Mouse (Mus musculus) stomach, embryonic 14.5 days (tissue): ENCODE data around the gene Cdc42. TPM values are rescaled to one million over a fixed set of nuclear protein-coding genes. Genes with fewer than 3 reads are reported as not detected.

Experiments used
- ATAC-seq: fragments of 200-750 bp; cut with Nextera tagmentation; 2 replicates; pipeline ENCODE4 v1.8.0; 2017; ENCODE audit warnings: low read depth, moderate TSS enrichment; ENCODE audit not compliant: insufficient number of reproducible peaks, insufficient read depth, low FRiP score
- H3K27ac ChIP-seq: fragments of 300-500 bp; sonication (generic); 2 replicates; pipeline ENCODE4 v1.5.1; 2014; ENCODE audit warnings: mild to moderate bottlenecking, low read length, moderate library complexity, mixed read lengths
- H3K27me3 ChIP-seq: fragments of 300-500 bp; sonication (generic); 2 replicates; pipeline ENCODE4 v1.6.1; 2014; ENCODE audit warnings: low read length, control low read depth, mixed read lengths; ENCODE audit not compliant: control insufficient read depth, insufficient read depth
- H3K36me3 ChIP-seq: fragments of 300-500 bp; sonication (generic); 2 replicates; pipeline ENCODE4 v1.6.1; 2014; ENCODE audit warnings: mild to moderate bottlenecking, control low read depth, low read length, moderate library complexity, mixed read lengths; ENCODE audit not compliant: control insufficient read depth, insufficient read depth
- H3K4me1 ChIP-seq: fragments of 300-500 bp; sonication (generic); 2 replicates; pipeline ENCODE4 v1.6.1; 2014; ENCODE audit warnings: low read length, control low read depth, mixed read lengths; ENCODE audit not compliant: control insufficient read depth, insufficient read depth
- H3K4me2 ChIP-seq: fragments of 300-500 bp; sonication (generic); replicated peaks from 2 replicates; pipeline ENCODE4 v1.6.1; 2014; ENCODE audit warnings: low read depth, low read length, control low read depth
- H3K4me3 ChIP-seq: fragments of 300-500 bp; sonication (generic); 2 replicates; pipeline ENCODE4 v1.5.1; 2014; ENCODE audit warnings: low read depth, low read length, control low read depth
- H3K9ac ChIP-seq: fragments of 300-500 bp; sonication (generic); replicated peaks from 2 replicates; pipeline ENCODE4 v1.6.1; 2014; ENCODE audit warnings: low read depth, mild to moderate bottlenecking, control low read depth, low read length, moderate library complexity, mixed read lengths
- H3K9me3 ChIP-seq: fragments of 300-500 bp; sonication (generic); 2 replicates; pipeline ENCODE4 v1.6.1; 2016; ENCODE audit warnings: low read depth, low read length, control low read depth; ENCODE audit not compliant: control insufficient read depth
- WGBS: fragments of 180-500 bp; shearing (Covaris S2); extraction: QIAGEN DNeasy Blood & Tissue Kit; methylation state at CpG from one replicate; pipeline ENCODE4 v1.1.7; 2014; 5-methylcytosine and 5-hydroxymethylcytosine counted together
- polyA plus RNA-seq: library from polyadenylated mRNA; unstranded; fragments of >200 nt; fragmentation: Nextera tagmentation; extraction: Ambion mirVana; gene quantifications from 2 replicates; pipeline ENCODE4 v1.2.1, GENCODE M21; 2014

Cdc42 gene
- polyA plus RNA-seq, 1 experiment from 2014 or later = 707 TPM

- Histone ChIP-seq H3K27ac (no peak overlapping the region), H3K4me3 (no peak overlapping the region), H3K9ac (no peak overlapping the region), H3K9me3 (no peaks in the 10 kb centered on the region), H3K4me2 (no peak overlapping the region), H3K4me1 (peaks cover 2% of the 10 kb centered on the region; the same call in 1 of the 2 replicates), H3K27me3 (no peaks in the 10 kb centered on the region), H3K36me3 (no peaks in the 10 kb centered on the region)
- WGBS = 87% methylated on average over 13 of the region's 13 CpGs
- ATAC-seq = no peak
Observed at GRCm38 (mm10) chr4:137300227-137300626, 57.3 kb downstream of the Cdc42 start.

- H3K4me2 ChIP-seq = no peak overlapping the region
- H3K9ac ChIP-seq = no peak overlapping the region
- H3K27ac ChIP-seq = no peak overlapping the region
- no peak overlapping the region for H3K4me3 ChIP-seq
- H3K27me3 ChIP-seq = no peaks in the 10 kb centered on the region
- 79% methylated on average over 8 of the region's 8 CpGs for WGBS
- no peaks in the 10 kb centered on the region for H3K9me3 ChIP-seq
- no peak for ATAC-seq
- no peaks in the 10 kb centered on the region for H3K36me3 ChIP-seq
- H3K4me1 ChIP-seq = peaks cover 2% of the 10 kb centered on the region; the same call in 1 of the 2 replicates
Observed at GRCm38 (mm10) chr4:137298406-137298805, 59.1 kb downstream of the Cdc42 start.

- Histone ChIP-seq H3K9ac (no peak overlapping the region), H3K4me1 (peaks cover 2% of the 10 kb centered on the region; the same call in 1 of the 2 replicates), H3K27me3 (no peaks in the 10 kb centered on the region), H3K9me3 (no peaks in the 10 kb centered on the region), H3K36me3 (no peaks in the 10 kb centered on the region), H3K4me2 (no peak overlapping the region), H3K27ac (no peak overlapping the region), H3K4me3 (no peak overlapping the region)
- no peak for ATAC-seq
- 72% methylated on average over 4 of the region's 4 CpGs for WGBS
Observed at GRCm38 (mm10) chr4:137297611-137298010, 59.9 kb downstream of the Cdc42 start.

GRCm38 (mm10) chr4:137294951-137295350 is 62.6 kb downstream of the Cdc42 start:
- H3K36me3 ChIP-seq = no peaks in the 10 kb centered on the region
- H3K4me3 ChIP-seq = no peak overlapping the region
- H3K9ac ChIP-seq = no peak overlapping the region
- no peak overlapping the region for H3K4me2 ChIP-seq
- no peaks in the 10 kb centered on the region for H3K9me3 ChIP-seq
- H3K4me1 ChIP-seq = no peaks in the 10 kb centered on the region
- no peak overlapping the region for H3K27ac ChIP-seq
- WGBS = 84% methylated on average over 8 of the region's 8 CpGs
- no peak for ATAC-seq
- no peaks in the 10 kb centered on the region for H3K27me3 ChIP-seq

GRCm38 (mm10) chr4:137294474-137294873 is 63.0 kb downstream of the Cdc42 start:
- 77% methylated on average over 5 of the region's 5 CpGs for WGBS
- Histone ChIP-seq H3K4me2 (no peak overlapping the region), H3K27ac (no peak overlapping the region), H3K36me3 (no peaks in the 10 kb centered on the region), H3K4me1 (no peaks in the 10 kb centered on the region), H3K4me3 (no peak overlapping the region), H3K9me3 (no peaks in the 10 kb centered on the region), H3K27me3 (no peaks in the 10 kb centered on the region), H3K9ac (no peak overlapping the region)
- no peak for ATAC-seq

- Histone ChIP-seq H3K4me1 (no peaks in the 10 kb centered on the region), H3K4me2 (no peak overlapping the region), H3K9me3 (no peaks in the 10 kb centered on the region), H3K27ac (no peak overlapping the region), H3K4me3 (no peak overlapping the region), H3K27me3 (no peaks in the 10 kb centered on the region), H3K36me3 (no peaks in the 10 kb centered on the region), H3K9ac (no peak overlapping the region)
- no peak for ATAC-seq
- 68% methylated on average over 7 of the region's 7 CpGs for WGBS
Observed at GRCm38 (mm10) chr4:137294032-137294431, 63.5 kb downstream of the Cdc42 start.

GRCm38 (mm10) chr4:137292625-137293024 is 64.9 kb downstream of the Cdc42 start:
- ATAC-seq = no peak
- Histone ChIP-seq H3K4me1 (no peaks in the 10 kb centered on the region), H3K9me3 (no peaks in the 10 kb centered on the region), H3K36me3 (no peaks in the 10 kb centered on the region), H3K9ac (no peak overlapping the region), H3K27ac (no peak overlapping the region), H3K4me2 (no peak overlapping the region), H3K4me3 (no peak overlapping the region), H3K27me3 (no peaks in the 10 kb centered on the region)
- WGBS = 81% methylated on average over 7 of the region's 7 CpGs

- Histone ChIP-seq H3K4me1 (no peaks in the 10 kb centered on the region), H3K27ac (no peak overlapping the region), H3K9ac (no peak overlapping the region), H3K4me2 (no peak overlapping the region), H3K9me3 (no peaks in the 10 kb centered on the region), H3K36me3 (no peaks in the 10 kb centered on the region), H3K4me3 (no peak overlapping the region), H3K27me3 (no peaks in the 10 kb centered on the region)
- 92% methylated on average over 3 of the region's 3 CpGs for WGBS
- ATAC-seq = no peak
Observed at GRCm38 (mm10) chr4:137290250-137290649, 67.3 kb downstream of the Cdc42 start.

- no peak overlapping the region for H3K4me3 ChIP-seq
- H3K27me3 ChIP-seq = no peaks in the 10 kb centered on the region
- H3K9me3 ChIP-seq = no peaks in the 10 kb centered on the region
- H3K9ac ChIP-seq = no peak overlapping the region
- no peak overlapping the region for H3K4me2 ChIP-seq
- H3K4me1 ChIP-seq = no peaks in the 10 kb centered on the region
- H3K27ac ChIP-seq = no peak overlapping the region
- 88% methylated on average over 6 of the region's 6 CpGs for WGBS
- no peaks in the 10 kb centered on the region for H3K36me3 ChIP-seq
- no peak for ATAC-seq
Observed at GRCm38 (mm10) chr4:137289701-137290100, 67.8 kb downstream of the Cdc42 start.
